Mouse (Mus musculus) bone marrow, adult 2 months (tissue): Measurements from ENCODE around the gene Gpx3. TPM values are rescaled to one million over a fixed set of nuclear protein-coding genes. Genes with fewer than 3 reads are reported as not detected.

Experiments used
- H3K27ac ChIP-seq: fragments of 200-500 bp; 2 replicates; pipeline ENCODE4 v1.5.1; 2012; ENCODE audit warnings: low read depth, mild to moderate bottlenecking, control low read depth, inconsistent platforms, low read length; ENCODE audit not compliant: control insufficient read depth, poor library complexity, insufficient read depth
- H3K4me1 ChIP-seq: fragments of 200-500 bp; 2 replicates; pipeline ENCODE4 v1.6.1; 2011; ENCODE audit warnings: low read length; ENCODE audit not compliant: control insufficient read depth, insufficient read depth
- H3K4me3 ChIP-seq: fragments of 200-500 bp; replicated peaks from 2 replicates; pipeline ENCODE3; 2011; ENCODE audit warnings: mild to moderate bottlenecking, low read depth, low read length, control low read depth; ENCODE audit not compliant: control insufficient read depth
- CTCF ChIP-seq: fragments of 200-500 bp; IDR thresholded peaks from 2 replicates; pipeline ENCODE4 v1.5.1; 2011; ENCODE audit warnings: low read length, control low read depth; ENCODE audit not compliant: control insufficient read depth, insufficient read depth
- POLR2A ChIP-seq: fragments of 200-500 bp; IDR thresholded peaks from 2 replicates; pipeline ENCODE4 v1.6.1; 2011; ENCODE audit warnings: low read depth, mild to moderate bottlenecking, control low read depth, low read length, borderline replicate concordance; ENCODE audit not compliant: control insufficient read depth
- WGBS: fragments of 180-500 bp; shearing (Covaris S2); methylation state at CpG from one replicate; pipeline ENCODE4 v1.1.7; 2018; 5-methylcytosine and 5-hydroxymethylcytosine counted together
- polyA plus RNA-seq: library from polyadenylated mRNA; stranded (reverse); fragments of >200 nt; gene quantifications from 2 replicates; pipeline ENCODE4 v1.2.4, GENCODE M21; 2011; ENCODE audit warnings: low replicate concordance; ENCODE audit not compliant: missing spikeins, insufficient read depth, insufficient read length

Gpx3 gene
- polyA plus RNA-seq, 1 experiment: 132 TPM

DNA sequence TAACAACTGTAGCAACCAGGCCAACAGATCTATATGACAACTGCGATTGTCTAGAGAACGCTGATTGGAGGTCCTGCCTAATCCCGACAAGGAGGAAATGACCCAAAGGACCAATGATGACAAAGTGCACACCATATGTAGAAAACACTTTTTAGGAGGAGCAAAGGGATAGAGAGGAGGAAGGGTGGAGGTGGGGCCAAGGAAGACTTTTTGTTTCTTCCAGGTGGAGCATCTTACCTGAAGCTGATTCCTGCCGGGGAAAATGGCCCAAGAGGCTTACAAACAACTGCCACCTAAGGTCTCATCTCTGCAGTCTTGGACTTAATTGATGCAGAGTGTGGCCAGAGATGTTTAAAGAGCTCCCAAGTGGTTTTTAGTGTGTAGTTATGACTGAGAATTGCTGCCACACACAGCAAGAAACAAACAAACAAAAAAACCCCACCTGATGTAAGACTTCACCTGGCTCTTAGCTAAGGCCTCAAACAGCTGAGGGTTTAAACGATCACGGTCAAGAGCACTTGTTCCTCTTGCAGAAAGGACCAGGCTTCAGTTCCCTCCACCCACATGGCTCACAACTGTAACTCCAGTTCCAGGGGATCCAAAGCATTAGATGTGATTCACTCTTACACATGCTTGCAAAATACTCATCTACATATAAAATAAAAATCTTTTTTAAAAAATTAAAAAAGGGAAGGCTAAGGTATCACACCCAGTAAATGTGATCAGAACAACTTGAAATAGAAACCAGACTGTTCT, 36.7 kb upstream of the Gpx3 start:
- WGBS: 58% methylated on average over 6 of the region's 6 CpGs
- Histone ChIP-seq H3K4me3 (peak overlapping the region; percentile 77), H3K27ac (no peak overlapping the region), H3K4me1 (no peaks in the 10 kb centered on the region; the same call in 1 of the 2 replicates)
- TF ChIP-seq POLR2A (no peak), CTCF (no peak)

DNA sequence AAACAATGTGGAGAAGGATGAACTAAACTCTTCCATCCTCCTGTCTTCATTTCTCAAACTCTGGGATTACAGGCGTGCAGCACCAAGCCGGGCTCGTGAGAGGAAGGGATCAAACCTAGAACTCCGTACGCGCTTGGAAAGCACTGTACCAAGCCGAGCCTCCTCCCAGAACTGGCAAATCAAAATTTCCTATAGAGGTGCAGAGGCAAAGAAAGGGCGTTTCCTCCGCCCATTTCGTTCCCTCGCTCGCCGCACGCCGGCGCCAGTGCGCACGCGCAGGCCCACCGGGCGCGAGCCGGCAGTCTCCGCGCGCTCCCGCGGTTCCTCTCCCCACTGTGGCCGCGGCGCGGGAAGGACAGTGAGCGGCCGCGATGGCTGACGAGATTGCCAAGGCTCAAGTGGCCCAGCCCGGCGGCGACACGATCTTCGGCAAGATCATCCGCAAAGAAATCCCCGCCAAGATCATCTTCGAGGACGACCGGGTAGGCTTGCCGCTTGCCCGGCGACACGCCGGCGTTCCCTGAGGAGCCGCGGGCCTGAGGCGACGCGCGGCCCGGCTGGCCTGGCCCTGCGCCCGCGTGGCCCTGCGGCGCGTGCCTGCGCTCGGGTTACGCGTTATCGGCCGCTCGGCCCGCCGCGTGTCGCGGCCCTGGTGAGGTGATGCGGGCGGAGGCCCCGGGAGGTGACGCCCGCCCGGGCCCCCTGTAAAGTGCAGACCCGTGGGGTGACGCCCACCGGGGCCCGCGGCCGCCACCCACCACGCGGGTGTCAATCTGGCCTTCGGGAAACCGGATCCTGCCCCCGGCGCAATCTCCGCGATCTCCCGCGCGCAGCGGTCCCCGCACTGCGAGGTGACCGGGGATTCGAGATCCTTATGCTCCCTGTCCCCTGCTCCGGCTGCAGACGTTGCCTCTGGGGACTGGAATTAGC, 35.9 kb upstream of the Gpx3 start, which contains the start of gene Hint1:
TSS of gene Hint1 (plus strand) at position 265 of the 930 bp plus-strand sequence.
- Histone ChIP-seq H3K4me3 (peak within 1 kb of the TSS; percentile 77), H3K27ac (peak within 1 kb of the TSS; percentile 82), H3K4me1 (no peaks in the 10 kb centered on the region; the same call in 1 of the 2 replicates)
- under 1% methylated on average over 107 of the region's 107 CpGs for WGBS
- TF ChIP-seq POLR2A (peak; percentile 92; the same call in 1 of the 2 replicates), CTCF (peak; percentile 15; the same call in 1 of the 2 replicates)

DNA sequence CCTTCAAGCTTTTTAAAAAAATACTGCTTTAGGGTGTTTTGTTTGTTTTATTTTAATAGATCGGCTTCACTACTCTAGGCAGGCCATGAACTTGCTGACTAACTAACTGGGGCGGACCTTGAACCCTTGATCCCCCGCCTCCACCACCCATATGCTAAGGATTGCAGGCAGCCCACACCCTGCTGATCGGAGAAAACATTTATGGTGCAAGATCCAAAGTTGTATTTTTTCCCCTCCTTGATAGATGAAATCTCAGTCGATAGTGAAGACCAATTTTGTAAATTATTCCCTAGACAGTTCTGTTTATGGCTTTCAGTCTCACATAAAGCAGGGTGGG, 35.2 kb upstream of the Gpx3 start:
- peak overlapping the region; percentile 82 for H3K27ac ChIP-seq

DNA sequence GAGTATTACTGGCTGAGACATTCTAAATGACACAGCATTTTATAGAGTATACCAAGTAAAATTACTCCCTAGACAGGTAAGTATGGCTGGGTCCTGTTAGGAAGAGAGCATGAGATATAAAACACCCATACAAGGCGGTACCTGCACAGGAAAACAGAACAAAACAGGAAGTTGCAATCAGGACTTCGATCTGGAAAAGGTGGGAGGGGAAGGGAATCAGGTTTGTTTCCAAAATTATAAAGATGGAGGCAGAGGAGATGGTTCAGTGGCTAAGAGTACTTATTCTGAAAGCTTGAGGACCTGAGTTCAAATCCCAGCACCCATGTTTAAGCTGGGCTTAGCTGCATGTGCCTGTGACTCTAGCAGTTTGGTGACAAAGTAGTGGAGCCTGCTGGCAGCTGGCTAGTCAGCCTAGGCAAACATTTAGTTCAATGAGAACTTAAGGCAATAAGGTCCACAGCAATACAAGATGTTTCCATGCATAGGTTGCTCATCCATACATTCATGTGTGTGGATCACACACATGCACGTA, 34.3 kb upstream of the Gpx3 start:
- Histone ChIP-seq H3K4me3 (no peak overlapping the region), H3K4me1 (no peaks in the 10 kb centered on the region; the same call in 1 of the 2 replicates), H3K27ac (no peak overlapping the region)
- WGBS: 48% methylated on average over 3 of the region's 3 CpGs
- TF ChIP-seq CTCF (no peak), POLR2A (no peak)

More for the DNA sequence above, 35.2 kb upstream of the Gpx3 start:
- Histone ChIP-seq H3K4me1 (no peaks in the 10 kb centered on the region; the same call in 1 of the 2 replicates), H3K4me3 (peak overlapping the region; percentile 77)
- 1% methylated on average over 5 of the region's 5 CpGs for WGBS
- TF ChIP-seq CTCF (no peak), POLR2A (no peak)

DNA sequence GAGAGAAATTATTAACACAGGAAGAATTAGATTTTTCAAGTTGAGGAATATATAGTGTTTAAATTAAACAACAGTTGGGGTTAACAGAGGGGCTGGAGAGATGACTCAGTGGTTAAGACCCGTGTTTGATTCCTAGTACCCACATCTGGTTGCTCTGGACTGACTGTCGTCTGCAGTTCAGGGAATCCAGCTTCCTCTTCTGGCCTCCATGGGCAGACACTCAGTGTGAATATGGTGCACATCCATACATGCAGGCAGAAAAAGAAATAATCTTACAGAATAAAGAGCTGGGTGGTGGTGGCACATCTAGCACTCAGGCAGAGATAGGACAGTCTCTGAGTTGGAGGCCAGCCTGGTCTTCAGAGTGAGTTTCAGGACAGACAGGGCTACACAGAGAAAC, 33.8 kb upstream of the Gpx3 start:
- 24% methylated on average over 2 of the region's 2 CpGs for WGBS
- Histone ChIP-seq H3K4me3 (no peak overlapping the region), H3K27ac (no peak overlapping the region)

DNA sequence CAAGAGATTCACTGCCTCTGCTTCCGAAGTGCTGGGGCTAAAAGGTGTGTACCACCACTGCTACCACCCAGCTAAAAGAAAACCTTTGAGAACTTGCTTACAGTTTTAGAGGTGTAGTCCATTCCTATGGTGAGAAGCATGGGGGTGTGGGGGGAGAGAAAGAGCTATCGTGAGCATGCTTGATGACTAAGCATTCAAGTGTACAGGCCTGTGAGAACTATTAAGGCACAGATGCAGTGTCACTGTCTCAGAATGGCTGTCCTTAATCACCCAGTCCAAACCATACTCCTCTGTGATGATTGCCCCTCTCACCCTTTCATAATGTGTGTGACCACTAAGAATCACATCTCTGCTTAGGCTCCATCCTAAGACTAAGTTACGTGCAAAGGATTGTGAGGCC, 32.9 kb upstream of the Gpx3 start:
- Histone ChIP-seq H3K27ac (no peak overlapping the region), H3K4me3 (no peak overlapping the region), H3K4me1 (no peaks in the 10 kb centered on the region; the same call in 1 of the 2 replicates)
- WGBS: 71% methylated on average over 3 of the region's 3 CpGs
- no peak for TF ChIP-seq POLR2A
- no peak for TF ChIP-seq CTCF

More for the DNA sequence above, 33.8 kb upstream of the Gpx3 start:
- no peaks in the 10 kb centered on the region; the same call in 1 of the 2 replicates for H3K4me1 ChIP-seq
- TF ChIP-seq POLR2A (no peak), CTCF (no peak)

DNA sequence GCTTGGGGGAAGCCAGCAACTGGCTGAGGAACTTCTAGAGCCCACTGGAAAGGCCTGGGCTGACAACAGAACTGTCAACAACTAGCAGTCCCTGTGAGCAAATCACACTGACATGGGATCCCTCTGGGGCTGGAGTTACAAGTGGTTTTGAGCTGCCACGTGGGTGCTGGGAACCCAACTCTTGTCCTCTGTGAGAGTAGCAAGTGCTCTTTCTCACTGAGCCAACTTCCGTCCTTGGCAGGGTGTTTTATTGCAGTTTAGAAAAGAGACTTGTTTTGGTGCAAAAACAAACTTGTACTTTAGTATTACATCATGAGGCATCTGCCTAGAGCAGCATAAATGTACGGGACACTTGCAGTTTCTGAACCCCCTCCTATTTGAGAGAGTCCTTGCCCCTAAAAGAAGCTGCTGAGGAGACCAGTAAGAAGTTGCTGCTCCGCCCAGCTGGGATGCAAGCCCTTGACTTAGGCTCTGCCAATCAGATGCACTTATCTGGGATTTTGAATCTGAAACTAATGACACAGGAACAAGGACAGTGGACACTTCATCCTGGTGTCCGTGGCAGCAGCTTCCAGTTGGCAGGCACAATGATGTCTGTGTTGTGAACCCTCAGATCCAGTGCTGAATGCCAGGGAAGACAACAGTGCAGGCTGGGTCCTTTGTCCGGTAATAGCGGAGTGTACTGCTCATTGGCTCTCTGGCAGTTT, 30.3 kb upstream of the Gpx3 start:
- WGBS: 82% methylated on average over 7 of the region's 7 CpGs
- TF ChIP-seq POLR2A: no peak
- TF ChIP-seq CTCF: no peak
- H3K4me1 ChIP-seq: no peaks in the 10 kb centered on the region; the same call in 1 of the 2 replicates
- H3K27ac ChIP-seq: no peak overlapping the region
- no peak overlapping the region for H3K4me3 ChIP-seq
